Mouse (Mus musculus): ENCODE data around the gene Spint2.

Gene Spint2

GRCm38 (mm10) chr7:29281201-29282073, at the start of gene Spint2:
Gene Spint2, minus strand, starts transcription at chr7:29281912.
- DNase-seq (ENCODE audit: low read depth, low spot score): peak; percentile 58

GRCm38 (mm10) chr7:29328984-29329383, 47.3 kb upstream of the Spint2 start:
- DNase-seq (ENCODE audit: low read depth, low spot score): no peak

GRCm38 (mm10) chr7:29327087-29327486, 45.4 kb upstream of the Spint2 start:
- DNase-seq (ENCODE audit: low read depth, low spot score): no peak

GRCm38 (mm10) chr7:29319337-29320307, 37.9 kb upstream of the Spint2 start:
- DNase-seq (ENCODE audit: low read depth, low spot score): no peak

GRCm38 (mm10) chr7:29318115-29318911, 36.6 kb upstream of the Spint2 start:
- DNase-seq (ENCODE audit: low read depth, low spot score): no peak

GRCm38 (mm10) chr7:29317558-29317957, 35.8 kb upstream of the Spint2 start:
- DNase-seq (ENCODE audit: low read depth, low spot score): no peak

- no peak for DNase-seq (ENCODE audit: low read depth, low spot score)
Observed at GRCm38 (mm10) chr7:29316976-29317375, 35.3 kb upstream of the Spint2 start.

GRCm38 (mm10) chr7:29316137-29316734, 34.5 kb upstream of the Spint2 start:
- DNase-seq (ENCODE audit: low read depth, low spot score): no peak

GRCm38 (mm10) chr7:29314844-29315628, 33.3 kb upstream of the Spint2 start:
- DNase-seq (ENCODE audit: low read depth, low spot score): no peak

- no peak for DNase-seq (ENCODE audit: low read depth, low spot score)
Observed at GRCm38 (mm10) chr7:29313572-29314261, 32.0 kb upstream of the Spint2 start.

GRCm38 (mm10) chr7:29313051-29313450, 31.3 kb upstream of the Spint2 start:
- no peak for DNase-seq (ENCODE audit: low read depth, low spot score)

- no peak for DNase-seq (ENCODE audit: low read depth, low spot score)
Observed at GRCm38 (mm10) chr7:29309749-29310148, 28.0 kb upstream of the Spint2 start.

GRCm38 (mm10) chr7:29309221-29309721, 27.6 kb upstream of the Spint2 start:
- no peak for DNase-seq (ENCODE audit: low read depth, low spot score)

- peak; percentile 84 for DNase-seq (ENCODE audit: low read depth, low spot score)
Observed at GRCm38 (mm10) chr7:29307350-29308104, 25.8 kb upstream of the Spint2 start.

- no peak for DNase-seq (ENCODE audit: low read depth, low spot score)
Observed at GRCm38 (mm10) chr7:29306619-29307018, 24.9 kb upstream of the Spint2 start.

GRCm38 (mm10) chr7:29306108-29306507, 24.4 kb upstream of the Spint2 start:
- DNase-seq (ENCODE audit: low read depth, low spot score): no peak

- no peak for DNase-seq (ENCODE audit: low read depth, low spot score)
Observed at GRCm38 (mm10) chr7:29305263-29305988, 23.7 kb upstream of the Spint2 start.

All from retina, postnatal 7 days (tissue).